Mouse (Mus musculus): ENCODE measurements around the gene Klhl2.
A peak's percentile ranks its signal among the peaks of the same experiment; 100 is the strongest.

The Klhl2 gene

DNA sequence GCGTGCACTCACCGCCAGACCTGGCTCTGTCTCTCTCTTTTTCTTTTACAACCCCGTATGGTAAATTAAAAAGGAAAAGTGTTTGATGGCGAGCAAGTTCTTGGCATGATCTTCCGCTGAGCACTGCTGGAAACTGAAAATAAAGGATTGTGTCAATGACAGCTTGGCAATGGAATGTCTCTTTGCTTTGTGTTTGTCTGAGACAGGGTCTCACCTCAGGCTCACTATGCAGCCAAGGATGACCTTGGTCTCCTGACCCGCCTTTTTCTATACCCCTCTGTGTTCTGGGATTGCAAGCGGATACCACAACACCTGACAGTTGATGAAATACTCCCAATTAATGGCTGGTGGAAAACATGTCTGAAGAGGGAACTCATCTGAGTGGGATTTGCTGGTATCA is 80.2 kb downstream of the Klhl2 start:
- DNase-seq (ENCODE audit: low read depth, low spot score): no peak

DNA sequence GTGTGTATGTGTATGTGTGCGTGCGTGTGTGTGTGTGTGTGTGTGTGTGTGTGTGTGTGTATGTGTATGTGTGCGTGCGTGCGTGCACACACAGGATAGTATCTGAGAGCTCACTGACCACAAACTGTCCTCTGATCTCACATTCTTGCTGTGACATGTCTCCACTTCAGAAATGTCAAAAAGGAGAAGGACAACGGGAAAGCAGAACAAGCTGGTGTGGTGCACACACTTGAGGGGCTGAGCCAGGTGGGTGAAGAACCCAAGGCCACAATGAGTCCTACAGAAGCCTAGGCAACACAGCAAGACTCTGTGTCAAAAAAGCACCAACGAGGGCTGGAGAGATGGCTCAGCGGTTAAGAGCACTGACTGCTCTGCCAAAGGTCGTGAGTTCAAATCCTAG is 81.2 kb downstream of the Klhl2 start:
- DNase-seq (ENCODE audit: low read depth, low spot score): no peak

DNA sequence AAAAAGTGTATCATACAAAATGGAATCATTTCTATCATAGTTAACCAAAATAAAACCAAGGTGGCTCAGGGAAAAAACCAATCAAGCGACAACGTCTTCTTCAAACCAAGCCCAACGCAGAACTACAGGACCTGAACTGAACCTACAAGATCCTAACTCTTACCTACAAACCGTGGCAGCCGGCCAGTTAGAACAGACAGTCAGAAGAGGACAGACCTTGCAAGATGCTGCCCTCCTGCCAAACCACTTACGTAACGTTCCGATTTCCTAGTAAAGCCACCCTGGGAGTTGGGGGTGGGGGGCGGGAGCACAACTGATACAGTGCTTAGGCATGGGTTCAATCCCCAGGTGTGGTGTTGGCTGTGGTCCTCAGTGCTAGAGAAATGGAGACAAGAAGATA is 82.8 kb downstream of the Klhl2 start:
- no peak for DNase-seq (ENCODE audit: low read depth, low spot score)

DNA sequence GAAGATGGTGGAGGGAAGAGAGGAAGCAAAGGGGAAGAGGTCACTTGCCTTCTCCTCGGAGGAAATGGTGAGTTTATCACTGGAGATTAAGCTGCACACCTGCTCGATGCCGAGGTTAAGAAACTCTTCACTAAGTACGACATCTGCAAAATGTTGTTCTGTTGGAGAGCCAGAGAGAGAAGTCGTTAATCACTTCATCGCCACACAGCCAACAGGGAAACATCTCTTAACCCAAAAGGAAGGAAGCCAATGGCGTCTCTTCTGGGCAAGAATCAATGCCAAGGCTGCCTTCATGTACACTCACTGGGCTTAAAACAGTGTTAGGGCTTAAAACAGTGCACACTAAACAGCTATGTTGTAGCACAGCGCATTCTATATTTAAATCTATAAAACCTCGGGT is 85.7 kb downstream of the Klhl2 start:
- no peak for DNase-seq (ENCODE audit: low read depth, low spot score)

DNA sequence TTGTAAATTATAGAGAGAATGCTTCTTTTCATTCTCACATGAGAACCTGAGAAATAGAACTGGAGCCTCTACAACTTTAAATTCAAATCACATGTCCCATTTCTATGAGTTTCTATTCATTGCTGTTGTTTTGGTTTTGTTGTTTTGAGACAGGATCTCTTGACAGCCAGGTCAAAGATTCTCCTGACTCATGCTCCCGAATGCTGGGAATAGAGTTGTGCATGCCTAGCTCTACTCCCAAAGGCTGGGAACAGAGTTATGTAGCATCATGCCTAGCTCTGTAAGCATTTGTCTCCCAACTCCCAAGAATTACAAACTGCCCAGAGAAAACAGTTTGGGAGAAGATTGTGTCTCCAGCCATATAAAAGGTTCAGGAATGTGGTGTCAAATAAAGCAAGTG is 87.1 kb downstream of the Klhl2 start:
- no peak for DNase-seq (ENCODE audit: low read depth, low spot score)

DNA sequence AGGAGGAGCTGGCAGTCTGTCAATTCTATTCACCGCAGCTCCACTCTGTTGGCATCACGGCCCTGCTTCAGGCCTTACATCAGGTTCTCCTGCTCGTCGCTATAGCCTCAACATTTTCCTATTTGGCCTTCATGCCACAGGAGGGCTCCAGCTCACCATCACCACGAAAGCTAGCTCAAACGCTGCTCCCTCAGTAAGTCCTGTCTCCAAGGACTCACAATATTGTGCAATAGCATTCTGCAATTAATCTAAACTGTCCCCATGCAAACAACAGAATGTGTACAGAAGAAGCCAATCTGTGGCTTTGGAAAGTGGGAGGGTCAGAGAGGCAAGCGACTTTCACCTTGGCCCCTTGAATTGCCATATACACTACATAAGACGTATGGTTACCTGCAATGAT is 88.4 kb downstream of the Klhl2 start:
- no peak for DNase-seq (ENCODE audit: low read depth, low spot score)

DNA sequence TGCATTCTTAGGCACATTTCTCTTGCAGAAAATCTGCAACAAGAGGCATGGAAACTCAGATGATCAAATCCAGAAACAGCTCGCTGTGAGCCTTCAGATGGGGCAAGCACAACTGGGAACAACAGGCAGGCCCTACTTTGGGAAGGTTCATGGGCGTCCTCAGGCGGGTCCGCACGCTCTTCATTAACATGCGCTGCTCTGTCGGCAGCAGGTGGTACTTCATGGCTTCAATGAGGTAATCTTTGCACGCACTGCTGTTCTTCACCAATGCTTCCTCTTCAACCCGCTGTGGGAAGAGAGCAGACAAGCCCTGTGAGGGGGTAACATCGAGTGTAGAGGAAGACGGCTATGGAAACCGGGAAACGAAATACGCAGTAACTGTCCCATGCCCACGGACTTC is 91.9 kb downstream of the Klhl2 start:
- no peak for DNase-seq (ENCODE audit: low read depth, low spot score)

DNA sequence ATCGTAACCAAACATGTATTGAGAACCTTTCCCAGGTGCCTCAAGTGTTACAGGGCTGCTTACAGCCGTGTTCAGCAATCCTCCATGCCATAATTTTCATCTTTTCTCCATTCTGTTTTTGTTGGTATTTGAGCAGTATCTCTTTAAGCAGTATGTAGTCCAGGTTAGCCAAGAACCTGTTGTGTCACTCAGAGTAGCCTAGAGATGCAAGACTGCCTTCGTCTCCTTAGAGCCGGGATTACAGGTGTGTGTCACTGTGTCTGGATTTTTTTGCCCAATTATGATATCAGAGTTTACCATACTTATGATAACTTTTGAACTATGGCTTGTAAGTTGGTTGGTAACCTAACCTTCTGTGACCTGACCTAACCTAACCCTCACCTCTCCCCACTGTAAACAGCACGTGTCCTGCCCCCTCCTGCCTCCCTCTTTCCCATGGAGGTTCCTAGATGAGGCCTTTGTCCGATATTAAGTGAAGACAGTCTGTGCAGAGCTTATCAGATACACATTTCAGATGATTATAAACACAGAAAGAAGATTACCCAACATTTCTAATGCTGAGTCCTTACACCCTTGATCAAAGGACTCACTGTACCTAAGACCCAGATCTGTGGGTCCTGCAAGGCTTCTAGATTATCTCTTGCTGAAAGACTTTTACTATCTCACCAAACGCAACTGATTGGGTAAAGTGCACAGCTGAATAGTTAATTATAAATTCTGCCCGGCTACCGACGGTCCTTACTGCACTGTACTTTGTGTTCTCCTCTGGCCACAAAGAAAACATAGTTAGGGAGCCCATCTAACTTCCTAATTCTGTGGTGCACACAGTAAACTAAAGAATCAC is 103.4 kb downstream of the Klhl2 start:
- no peak for DNase-seq (ENCODE audit: low read depth, low spot score)

DNA sequence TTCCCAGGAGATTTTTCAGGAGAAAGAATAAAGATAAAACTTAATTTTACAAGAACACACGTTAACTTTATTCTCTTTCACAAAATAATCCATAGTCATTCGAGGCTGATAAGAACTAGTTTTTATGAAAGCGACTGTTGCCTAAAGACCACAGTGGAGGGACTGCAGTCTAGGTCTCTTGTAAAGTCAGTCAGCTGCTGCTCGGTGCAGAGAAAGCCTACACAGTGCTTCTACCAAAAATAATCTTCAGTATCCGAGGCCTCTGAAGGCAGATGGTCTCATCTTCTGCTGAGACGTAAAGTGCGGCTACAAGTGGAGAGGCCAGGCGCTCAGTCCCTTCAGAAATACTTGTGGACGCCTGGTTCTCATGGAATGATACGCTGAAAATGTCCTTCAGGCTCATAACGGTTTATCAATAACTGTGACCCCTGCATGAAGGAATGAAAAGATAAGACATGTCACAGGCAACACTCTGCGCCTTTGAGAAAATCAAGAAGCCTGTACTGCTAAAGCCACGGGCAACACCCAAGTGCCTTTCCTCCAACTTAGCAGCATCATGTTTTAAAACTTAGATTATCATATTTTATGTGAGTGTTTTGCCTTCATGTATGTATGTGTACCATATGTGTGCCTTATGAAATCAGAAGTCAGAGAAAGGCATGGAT is 109.1 kb downstream of the Klhl2 start:
- DNase-seq (ENCODE audit: low read depth, low spot score): no peak

DNA sequence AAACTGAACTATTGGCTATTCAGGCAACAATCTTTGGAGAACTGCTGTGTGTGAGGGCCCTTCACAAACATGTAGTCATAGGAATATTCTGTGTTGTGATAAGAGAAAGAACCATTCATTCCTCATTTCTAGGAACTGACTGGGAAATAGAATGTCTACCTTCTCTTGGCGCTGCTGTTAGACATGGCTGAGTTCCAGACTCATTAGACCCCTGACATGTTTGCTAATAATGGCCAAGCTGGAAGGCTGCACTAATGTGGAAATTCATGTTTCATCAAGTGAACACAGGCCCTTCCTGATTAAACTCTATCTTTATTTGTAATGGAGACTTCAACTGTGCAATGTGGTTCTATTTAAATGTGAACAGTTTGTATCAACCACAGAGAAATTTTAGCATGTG is 110.9 kb downstream of the Klhl2 start:
- no peak for DNase-seq (ENCODE audit: low read depth, low spot score)

DNA sequence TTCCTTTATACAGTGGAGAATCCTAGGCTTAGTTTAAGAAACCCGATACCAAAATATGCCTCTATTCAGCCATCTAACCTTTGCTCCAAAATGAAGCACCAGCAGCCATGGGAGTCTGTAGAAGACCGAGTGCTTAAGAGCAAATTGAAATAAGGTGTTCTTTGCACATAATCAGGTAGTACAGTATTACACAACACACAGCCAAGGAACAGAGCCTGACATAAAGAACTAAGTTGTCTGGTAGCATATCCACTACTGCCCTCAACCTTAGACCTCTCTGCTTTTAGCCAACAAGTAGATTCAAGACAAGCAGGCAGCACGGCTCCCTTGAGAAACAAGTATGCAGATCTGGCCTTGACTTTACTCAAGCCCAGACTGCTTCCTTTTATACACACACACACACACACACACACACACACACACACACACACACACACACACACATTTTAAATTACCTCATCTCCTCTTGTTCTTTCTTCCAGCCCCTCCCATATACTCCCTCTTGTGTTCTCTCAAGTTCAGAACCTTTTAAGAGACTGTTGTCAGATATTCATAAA is 113.0 kb downstream of the Klhl2 start:
- DNase-seq (ENCODE audit: low read depth, low spot score): no peak

DNA sequence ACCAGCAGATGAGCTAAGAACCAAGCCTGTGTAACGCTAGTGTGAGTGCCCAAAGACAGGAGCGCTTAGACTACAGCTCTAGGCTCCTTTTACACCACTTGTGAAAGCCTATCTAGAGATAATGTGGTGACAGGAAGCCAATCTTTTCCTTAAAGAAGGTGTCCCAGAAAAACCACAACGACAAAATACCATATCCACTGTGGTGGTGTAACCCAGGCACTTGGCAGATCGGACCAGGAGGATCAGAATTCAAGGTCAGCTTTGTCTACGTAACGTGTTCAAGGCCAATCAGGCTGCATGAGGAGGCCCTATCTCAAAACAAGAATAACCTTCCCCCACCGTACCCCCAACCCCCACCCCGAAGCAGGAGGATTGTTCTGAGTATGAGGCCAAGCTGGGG is 114.7 kb downstream of the Klhl2 start:
- no peak for DNase-seq (ENCODE audit: low read depth, low spot score)

DNA sequence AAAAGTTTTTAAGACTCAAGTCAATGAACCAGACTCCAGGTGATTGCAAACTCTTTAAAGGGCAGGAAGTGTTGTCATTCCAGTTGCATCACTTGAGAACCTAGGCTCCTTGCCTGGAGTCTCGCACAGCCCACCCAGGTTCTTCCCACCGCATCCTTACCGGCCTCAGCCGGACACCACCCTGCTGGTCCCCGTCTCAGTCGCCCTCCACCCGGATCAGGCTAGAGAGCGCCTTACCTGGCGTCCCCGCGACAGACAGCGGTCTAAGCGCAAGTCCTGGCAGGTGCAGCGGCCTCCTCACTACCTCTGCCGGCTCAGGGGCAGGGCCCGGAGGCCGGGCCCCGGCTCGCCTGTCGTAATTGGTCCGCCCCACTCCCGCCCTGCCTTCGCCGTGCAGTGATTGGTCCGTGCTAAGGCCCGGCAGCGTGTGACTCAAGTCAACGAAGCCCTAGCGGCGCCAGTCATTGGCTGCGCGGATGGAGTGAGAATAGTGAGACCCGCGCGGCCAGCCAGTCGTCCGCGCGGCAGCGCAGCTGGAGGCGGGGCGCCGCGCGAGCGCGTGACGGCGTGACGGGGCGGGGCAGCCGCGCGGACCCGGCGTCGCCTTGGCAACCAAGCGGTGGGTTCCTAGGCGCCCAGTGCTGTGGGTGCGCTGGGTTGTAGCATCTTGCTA is 116.4 kb downstream of the Klhl2 start, which contains the start of gene Msmo1:
TSS of gene Msmo1 (minus strand) at position 522 of the 673 bp plus-strand sequence.
- DNase-seq (ENCODE audit: low read depth, low spot score): peak; percentile 98

DNA sequence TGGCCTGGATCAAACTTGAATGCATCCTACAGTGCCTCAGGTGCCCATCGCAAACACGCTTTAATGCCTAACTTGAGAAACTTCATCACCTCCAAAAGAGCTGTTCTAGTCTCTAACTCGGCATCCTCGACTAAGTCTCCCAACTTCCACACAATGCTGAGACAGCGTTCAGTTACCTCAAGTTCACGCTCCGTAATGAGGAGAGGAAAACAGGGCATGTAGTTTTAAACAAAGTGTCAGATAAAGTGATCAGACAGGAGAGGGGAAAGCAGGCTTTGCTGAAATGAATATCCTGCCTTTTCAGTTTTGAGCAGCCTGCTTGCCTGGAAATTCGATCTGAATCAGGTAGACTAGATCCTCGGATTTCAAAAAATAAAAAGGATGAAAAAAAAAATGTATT is 117.2 kb downstream of the Klhl2 start:
- DNase-seq (ENCODE audit: low read depth, low spot score): no peak

DNA sequence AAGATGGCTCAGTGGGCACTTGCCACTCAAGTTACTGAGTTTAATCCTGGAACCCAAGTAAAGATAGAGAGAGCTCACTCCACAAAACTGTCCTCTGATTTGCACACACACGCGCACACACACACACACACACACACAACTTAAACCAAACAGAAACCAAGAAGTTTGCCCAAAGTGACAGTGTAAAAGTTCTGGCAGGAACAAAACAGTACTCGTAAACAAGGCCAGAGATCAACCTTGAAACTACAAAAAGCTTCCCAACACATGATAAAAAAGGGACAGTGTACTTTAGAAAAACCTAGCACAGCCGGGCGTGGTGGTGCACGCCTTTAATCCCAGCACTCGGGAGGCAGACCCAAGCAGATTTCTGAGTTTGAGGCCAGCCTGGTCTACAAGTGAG is 121.7 kb downstream of the Klhl2 start:
- no peak for DNase-seq (ENCODE audit: low read depth, low spot score)

DNA sequence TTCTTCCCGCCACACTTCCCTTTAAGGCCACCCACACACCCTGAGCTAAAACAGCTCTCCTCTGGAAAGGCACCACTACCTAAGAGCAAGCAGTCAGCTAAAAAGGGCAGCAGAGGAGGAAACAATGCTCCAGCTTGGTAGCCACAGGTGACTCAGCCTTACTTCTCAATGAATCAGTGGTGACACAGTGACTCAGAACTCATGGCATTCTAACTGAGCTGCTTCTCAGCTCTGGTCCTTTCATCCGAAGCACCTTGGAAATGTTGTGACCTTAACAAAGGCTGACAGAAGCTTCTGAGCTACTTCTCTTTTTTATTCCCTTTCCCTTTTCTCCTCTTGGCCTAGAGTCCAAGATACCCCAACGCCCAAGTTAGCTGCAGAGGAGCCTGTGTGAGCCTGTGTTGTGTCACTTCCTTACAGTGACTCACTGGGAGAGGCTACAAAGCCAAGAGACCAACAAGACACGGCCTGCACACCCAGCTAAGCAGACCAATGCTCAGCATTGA is 123.6 kb downstream of the Klhl2 start:
- peak; percentile 31 for DNase-seq (ENCODE audit: low read depth, low spot score)

DNA sequence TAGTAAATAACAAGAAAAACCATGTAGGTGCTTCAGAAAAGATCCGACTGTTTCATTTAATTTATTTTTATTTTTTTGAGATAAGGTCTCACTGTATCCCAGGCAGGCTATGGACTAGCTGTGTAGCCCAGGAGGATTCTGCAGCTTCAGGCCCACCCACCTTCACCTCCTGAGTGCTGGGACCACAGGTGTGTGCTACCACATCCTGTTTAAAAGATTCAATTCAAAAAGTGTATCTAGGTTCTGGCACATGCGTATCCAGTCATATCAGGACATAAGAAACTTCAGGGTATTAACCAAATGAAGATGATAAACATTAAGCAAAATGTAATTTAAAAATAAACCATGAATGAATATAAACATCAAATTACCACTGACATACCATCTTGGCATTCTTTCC is 126.6 kb downstream of the Klhl2 start:
- no peak for DNase-seq (ENCODE audit: low read depth, low spot score)

DNA sequence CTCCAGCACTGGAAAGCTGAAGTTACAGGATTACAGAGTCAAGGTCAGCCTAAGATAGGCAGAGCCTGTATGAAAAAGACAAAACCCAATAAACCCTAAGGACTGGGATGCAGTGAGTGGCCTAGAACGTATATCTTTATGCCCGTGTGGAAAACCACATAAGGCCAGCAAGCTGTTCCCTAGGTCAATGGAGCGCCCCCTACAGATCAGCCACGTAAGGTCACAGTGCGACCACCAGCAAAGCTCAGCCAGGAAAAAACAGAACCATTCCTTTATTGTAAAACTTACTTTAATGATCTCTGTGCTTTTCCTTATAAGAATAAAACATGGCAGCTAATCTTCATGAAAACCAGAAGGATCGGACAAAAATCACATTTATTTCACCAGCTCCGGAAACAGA is 131.9 kb downstream of the Klhl2 start:
- DNase-seq (ENCODE audit: low read depth, low spot score): no peak

DNA sequence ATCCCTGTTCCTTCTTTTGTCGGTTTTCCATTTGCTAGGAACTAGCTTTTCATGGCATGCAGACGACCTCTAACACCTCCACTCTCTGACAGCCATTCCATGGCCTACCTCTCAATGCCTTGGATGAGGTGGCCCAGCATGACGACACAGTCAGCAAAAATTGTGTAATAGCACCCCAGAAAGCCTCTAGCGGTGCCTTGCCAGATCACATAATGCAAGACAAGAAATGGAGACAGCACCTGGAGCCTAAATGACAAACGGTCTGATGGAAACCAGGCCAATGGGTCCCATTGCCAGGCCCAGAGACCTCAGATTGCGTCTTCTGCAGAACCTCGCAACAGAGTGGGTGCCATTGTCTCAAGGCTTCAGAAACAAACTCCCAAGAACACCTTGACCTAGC is 137.3 kb downstream of the Klhl2 start:
- no peak for DNase-seq (ENCODE audit: low read depth, low spot score)

DNA sequence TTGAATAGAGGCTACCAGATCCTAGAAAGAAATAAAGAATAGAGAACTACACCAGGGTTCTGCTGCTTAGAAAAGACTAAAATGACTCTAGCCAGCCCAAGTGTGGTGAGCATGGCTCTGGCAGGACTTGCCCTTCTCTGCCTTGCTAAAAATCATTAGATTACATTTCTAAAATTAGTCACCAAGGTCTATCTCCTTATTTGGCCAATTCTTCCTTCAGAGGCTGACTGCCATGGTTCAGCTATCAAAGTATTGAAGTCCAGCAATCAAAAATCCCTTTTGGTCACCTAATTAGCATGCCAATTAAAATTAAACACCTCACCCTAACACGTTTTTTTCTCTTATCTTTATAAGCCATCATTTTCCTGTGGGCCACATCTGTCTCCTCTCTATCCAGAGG is 138.3 kb downstream of the Klhl2 start:
- no peak for DNase-seq (ENCODE audit: low read depth, low spot score)

DNA sequence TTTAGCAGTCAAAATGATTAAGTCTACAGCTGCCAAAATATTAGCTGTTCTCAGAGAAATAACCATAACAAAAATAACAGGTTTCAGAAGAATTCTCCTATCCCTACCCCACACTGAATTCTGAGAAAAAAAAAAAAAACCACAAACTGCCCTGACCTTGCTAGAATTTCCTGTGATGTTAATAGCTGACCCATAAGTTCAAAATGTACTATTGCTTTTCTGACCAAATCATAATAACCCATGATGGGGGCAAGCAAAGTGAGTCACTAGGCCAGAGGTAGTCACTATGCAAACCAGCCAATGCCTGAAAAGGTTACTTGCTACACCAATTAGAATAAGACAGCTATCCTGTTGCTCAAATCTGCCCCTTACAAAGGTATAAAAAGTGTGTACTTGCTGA is 142.3 kb downstream of the Klhl2 start:
- no peak for DNase-seq (ENCODE audit: low read depth, low spot score)

DNA sequence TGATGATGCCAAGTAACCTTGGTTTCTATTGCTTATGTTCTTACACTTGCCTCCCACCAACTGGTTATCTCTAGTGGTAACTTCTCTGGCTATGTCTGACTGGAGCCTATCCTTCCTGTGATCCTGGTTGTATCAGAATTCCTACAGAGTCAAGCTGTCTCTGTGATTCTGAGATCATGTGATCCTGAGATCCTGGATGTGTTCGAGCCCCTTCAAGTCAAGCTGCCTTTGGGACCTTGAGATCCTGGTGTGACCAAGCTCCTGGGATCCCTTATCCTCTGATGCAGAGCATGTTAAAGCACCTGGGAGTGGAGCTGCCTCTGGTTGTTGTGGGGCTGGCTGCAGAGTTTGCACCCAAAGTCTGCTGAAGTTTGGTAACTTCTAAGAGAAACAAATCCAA is 146.6 kb downstream of the Klhl2 start:
- no peak for DNase-seq (ENCODE audit: low read depth, low spot score)

Measured in telencephalon, adult 2 months (tissue).